Comparison of ENCODE assay signal across 20 mouse cellular contexts in genomic region chr17:37022628-37023576, GRCm38 (mm10). TPM values are rescaled to one million over a fixed set of nuclear protein-coding genes. Genes with fewer than 3 reads are reported as not detected.
DNase-seq lines count a peak whose midpoint lies in the region; ATAC-seq lines count a peak whose summit lies in the region.
"Had no signal": no experiment of that assay in that cellular context is flagged by ENCODE, and none has a peak within 500 bp of the region (broad histone marks: within the 10 kb centered on the region; RNA-seq: fewer than 3 reads in every experiment).

Gene Mog (minus strand): TSS chr17:37023398.

- peak; percentile 70 for DNase-seq in left cerebral cortex, adult 11 months (ENCODE audit: low spot score)
- DNase-seq in left cerebral cortex, postnatal 4 days, result no peak
- DNase-seq in ZHBTc4 (ENCODE audit: low read depth, low spot score), result peak; percentile 49
- no peak for DNase-seq in layer of hippocampus, postnatal 25 days (ENCODE audit: extremely low spot score in 1 of 2, low spot score in 1 of 2)
- peak; percentile 45 for DNase-seq in splenic B cell, adult 2 months (ENCODE audit: low read depth, low spot score)
- DNase-seq in gastrocnemius, postnatal 36 days, result no peak
- DNase-seq: cerebellum, adult 11 months; kidney, adult 18-20 months; kidney, postnatal 25 days; lung, adult 2 months; thymus, postnatal 14 days had no signal

- no peaks in the 10 kb centered on the region for H3K36me3 ChIP-seq in splenic B cell, adult 2 months (ENCODE audit: control insufficient read depth, insufficient read depth, low read length, poor library complexity, severe bottlenecking)
- H3K36me3 ChIP-seq: forebrain, embryonic 12.5 days; hindbrain, embryonic 15.5 days; neural tube, embryonic 12.5 days had no signal

- no peak for ATAC-seq in megakaryocyte-erythroid progenitor cell, adult 5-6 weeks (replicated peaks; ENCODE audit: low FRiP score, low TSS enrichment, poor library complexity, severe bottlenecking)
- ATAC-seq: CD4-positive, CD25-positive, alpha-beta regulatory T cell, adult 4 months had no signal

- intact Hi-C loops in left cerebral cortex, postnatal 4 days (cut with DNase I), result no loop called here
- intact Hi-C loops in gastrocnemius, postnatal 36 days (cut with DNase I), result no loop called here

- H3K27me3 ChIP-seq in splenic B cell, adult 2 months (ENCODE audit: control insufficient read depth, insufficient read depth, low read length, poor library complexity, severe bottlenecking), result no peaks in the 10 kb centered on the region
- H3K27me3 ChIP-seq: forebrain, embryonic 12.5 days; hindbrain, embryonic 15.5 days; neural tube, embryonic 12.5 days had no signal

RNA-seq across cellular contexts. Expression of gene Mog, which starts in this region (rescaled TPM):
- total RNA-seq in left cerebral cortex, postnatal 4 days (2021), result under 1 TPM in 1 of 2 experiments, not detected in 1; 0.20 TPM
- 100 to 1,000 TPM in 1 of 2 experiments, 10 to 100 TPM in 1; 96.8 to 121 TPM for total RNA-seq in layer of hippocampus, postnatal 25 days (2021)
- not detected in 2 replicates for total RNA-seq in megakaryocyte-erythroid progenitor cell, adult 5-6 weeks (2014; fragmentation: Nextera tagmentation)
- not detected in 2 replicates for total RNA-seq in megakaryocyte-erythroid progenitor cell, adult 5-6 weeks (2017)
- total RNA-seq in gastrocnemius, postnatal 36 days (2021), result not detected
- total RNA-seq: gastrocnemius, adult 18-20 months; heart, adult 2 months; liver, adult 2 months; midbrain, postnatal 0 days had no signal

Comparison
In these comparisons a context has a peak if more than half of its experiments do, and no peak if none do; other contexts are left out.
1. RNA of gene Mog (total RNA-seq): 96.8 to 121 TPM in layer of hippocampus, postnatal 25 days; 0.20 TPM in left cerebral cortex, postnatal 4 days, not detected in gastrocnemius, postnatal 36 days and not detected in megakaryocyte-erythroid progenitor cell, adult 5-6 weeks; every median in the first group is over 10 times any median in the second.
2. DNase-seq: peak in left cerebral cortex, adult 11 months (single experiment), ZHBTc4 (single experiment) and splenic B cell, adult 2 months (single experiment); none in left cerebral cortex, postnatal 4 days (single experiment), layer of hippocampus, postnatal 25 days (0 of 2) and gastrocnemius, postnatal 36 days (0 of 2).